Mouse (Mus musculus): ENCODE results near the gene P2rx1. TPM values are rescaled to one million over a fixed set of nuclear protein-coding genes. Genes with fewer than 3 reads are reported as not detected.
A peak's percentile ranks its signal among the peaks of the same experiment; 100 is the strongest.

The P2rx1 gene
- polyA plus RNA-seq, 1 experiment from 2014 or later: 0.97 TPM

GRCm38 (mm10) chr11:73006377-73006776 is 7.5 kb downstream of the P2rx1 start:
- TF ChIP-seq EP300 (optimal IDR thresholded peaks at IDR 0.05) (no peak), CTCF (IDR thresholded peaks at IDR 0.05; ENCODE audit: low read depth) (peak; percentile 91)
- no peak overlapping the region for H3K27ac ChIP-seq (replicated peaks)
- peak; percentile 51 for DNase-seq (ENCODE audit: low spot score)
- no peaks in the 10 kb centered on the region for H3K27me3 ChIP-seq (ENCODE audit: control insufficient read depth, insufficient read depth, low read length)
- H3K4me1 ChIP-seq (replicated peaks; ENCODE audit: control insufficient read depth, insufficient read depth): no peaks in the 10 kb centered on the region
- no peaks in the 10 kb centered on the region for H3K36me3 ChIP-seq (ENCODE audit: control insufficient read depth, insufficient read depth, low read length)
- H3K4me2 ChIP-seq (replicated peaks; ENCODE audit: low read depth): no peak overlapping the region
- peak; percentile 68 for ATAC-seq (ENCODE audit: low FRiP score, low TSS enrichment)
- 4% methylated on average over 2 of the region's 2 CpGs for WGBS
- H3K9ac ChIP-seq (ENCODE audit: low read length): no peak overlapping the region
- no peaks in the 10 kb centered on the region for H3K9me3 ChIP-seq (ENCODE audit: control insufficient read depth, low read length)
- no peak overlapping the region for H3K4me3 ChIP-seq (ENCODE audit: low read depth, low read length)

- H3K4me2 ChIP-seq (replicated peaks; ENCODE audit: low read depth): no peak overlapping the region
- ATAC-seq (ENCODE audit: low FRiP score, low TSS enrichment): no peak
- no peak overlapping the region for H3K4me3 ChIP-seq (ENCODE audit: low read depth, low read length)
- H3K9me3 ChIP-seq (ENCODE audit: control insufficient read depth, low read length): no peaks in the 10 kb centered on the region
- no peak for DNase-seq (ENCODE audit: low spot score)
- H3K36me3 ChIP-seq (ENCODE audit: control insufficient read depth, insufficient read depth, low read length): no peaks in the 10 kb centered on the region
- no peak overlapping the region for H3K27ac ChIP-seq (replicated peaks)
- WGBS: 61% methylated on average over 3 of the region's 3 CpGs
- TF ChIP-seq EP300 (optimal IDR thresholded peaks at IDR 0.05) (no peak), CTCF (IDR thresholded peaks at IDR 0.05; ENCODE audit: low read depth) (no peak)
- H3K9ac ChIP-seq (ENCODE audit: low read length): no peak overlapping the region
- H3K27me3 ChIP-seq (ENCODE audit: control insufficient read depth, insufficient read depth, low read length): no peaks in the 10 kb centered on the region
- no peaks in the 10 kb centered on the region for H3K4me1 ChIP-seq (replicated peaks; ENCODE audit: control insufficient read depth, insufficient read depth)
These were observed 8.2 kb downstream of the P2rx1 start for GRCm38 (mm10) chr11:73007113-73007512.

DNA sequence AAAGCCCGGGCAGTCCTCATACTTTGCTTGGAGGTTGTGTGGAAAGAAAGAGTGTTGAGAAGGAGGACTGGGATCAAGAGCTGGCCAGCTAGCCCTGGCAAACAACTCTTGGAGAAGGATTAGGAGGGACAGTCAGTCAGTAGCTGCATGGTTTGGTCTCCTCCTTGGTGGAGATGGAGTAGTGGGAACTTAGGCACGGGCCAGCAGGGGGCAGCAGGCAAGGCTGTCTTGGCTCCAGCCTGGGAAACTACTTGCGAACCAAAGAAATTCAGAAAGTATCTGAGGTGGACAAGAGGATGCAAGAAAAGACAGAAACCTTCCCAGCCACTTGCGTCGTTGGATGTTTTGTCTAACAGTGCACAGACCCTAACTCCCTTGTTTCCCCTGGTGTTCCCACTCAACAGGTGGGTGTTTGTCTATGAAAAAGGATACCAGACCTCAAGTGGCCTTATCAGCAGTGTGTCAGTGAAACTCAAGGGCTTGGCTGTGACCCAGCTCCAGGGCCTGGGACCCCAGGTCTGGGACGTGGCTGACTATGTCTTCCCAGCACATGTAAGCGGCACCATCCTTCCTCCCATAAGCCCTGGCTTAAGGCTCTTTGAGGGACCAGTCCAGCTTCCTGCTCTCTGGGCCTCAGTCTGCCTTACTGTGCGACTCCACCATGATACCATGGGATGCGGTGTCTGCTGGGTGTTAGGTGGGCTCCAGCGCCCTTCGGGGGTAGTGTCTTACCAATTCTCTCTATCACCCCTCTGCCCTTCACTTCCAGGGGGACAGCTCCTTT is 9.0 kb downstream of the P2rx1 start:
- no peak overlapping the region for H3K27ac ChIP-seq (replicated peaks)
- no peak overlapping the region for H3K9ac ChIP-seq (ENCODE audit: low read length)
- no peaks in the 10 kb centered on the region for H3K9me3 ChIP-seq (ENCODE audit: control insufficient read depth, low read length)
- no peak overlapping the region for H3K4me3 ChIP-seq (ENCODE audit: low read depth, low read length)
- no peaks in the 10 kb centered on the region for H3K36me3 ChIP-seq (ENCODE audit: control insufficient read depth, insufficient read depth, low read length)
- ATAC-seq (ENCODE audit: low FRiP score, low TSS enrichment): peak; percentile 57; the same call in 1 of the 2 replicates
- TF ChIP-seq EP300 (optimal IDR thresholded peaks at IDR 0.05) (no peak), CTCF (IDR thresholded peaks at IDR 0.05; ENCODE audit: low read depth) (peak; percentile 92)
- DNase-seq (ENCODE audit: low spot score): peak; percentile 69
- 55% methylated on average over 11 of the region's 11 CpGs for WGBS
- H3K4me1 ChIP-seq (replicated peaks; ENCODE audit: control insufficient read depth, insufficient read depth): no peaks in the 10 kb centered on the region
- no peak overlapping the region for H3K4me2 ChIP-seq (replicated peaks; ENCODE audit: low read depth)
- H3K27me3 ChIP-seq (ENCODE audit: control insufficient read depth, insufficient read depth, low read length): no peaks in the 10 kb centered on the region

DNA sequence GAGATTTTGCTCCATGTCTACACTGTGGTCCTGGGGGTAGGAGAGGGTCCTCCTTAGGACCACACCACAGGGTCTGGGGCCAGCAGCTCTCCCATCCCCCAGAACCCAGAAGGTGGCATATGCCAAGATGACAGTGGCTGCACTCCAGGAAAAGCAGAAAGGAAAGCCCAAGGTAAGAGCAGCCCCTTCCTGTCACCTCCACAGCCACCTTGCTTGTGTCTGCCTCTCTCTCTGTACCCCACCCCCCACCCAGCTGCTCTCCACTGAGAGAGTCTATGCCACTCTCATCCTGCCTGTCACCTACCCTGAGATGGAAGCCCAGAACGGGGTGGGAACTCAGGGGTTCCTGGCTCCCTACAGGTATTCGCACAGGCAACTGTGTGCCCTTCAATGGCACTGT is 9.9 kb downstream of the P2rx1 start:
- Histone ChIP-seq H3K9ac (ENCODE audit: low read length) (no peak overlapping the region), H3K27ac (replicated peaks) (no peak overlapping the region), H3K27me3 (ENCODE audit: control insufficient read depth, insufficient read depth, low read length) (no peaks in the 10 kb centered on the region), H3K4me1 (replicated peaks; ENCODE audit: control insufficient read depth, insufficient read depth) (no peaks in the 10 kb centered on the region), H3K4me2 (replicated peaks; ENCODE audit: low read depth) (no peak overlapping the region), H3K36me3 (ENCODE audit: control insufficient read depth, insufficient read depth, low read length) (no peaks in the 10 kb centered on the region), H3K9me3 (ENCODE audit: control insufficient read depth, low read length) (no peaks in the 10 kb centered on the region), H3K4me3 (ENCODE audit: low read depth, low read length) (no peak overlapping the region)
- DNase-seq (ENCODE audit: low spot score) (no peak), ATAC-seq (ENCODE audit: low FRiP score, low TSS enrichment) (no peak)
- WGBS: 71% methylated on average over 2 of the region's 2 CpGs
- no peak for TF ChIP-seq CTCF (IDR thresholded peaks at IDR 0.05; ENCODE audit: low read depth)
- no peak for TF ChIP-seq EP300 (optimal IDR thresholded peaks at IDR 0.05)

DNA sequence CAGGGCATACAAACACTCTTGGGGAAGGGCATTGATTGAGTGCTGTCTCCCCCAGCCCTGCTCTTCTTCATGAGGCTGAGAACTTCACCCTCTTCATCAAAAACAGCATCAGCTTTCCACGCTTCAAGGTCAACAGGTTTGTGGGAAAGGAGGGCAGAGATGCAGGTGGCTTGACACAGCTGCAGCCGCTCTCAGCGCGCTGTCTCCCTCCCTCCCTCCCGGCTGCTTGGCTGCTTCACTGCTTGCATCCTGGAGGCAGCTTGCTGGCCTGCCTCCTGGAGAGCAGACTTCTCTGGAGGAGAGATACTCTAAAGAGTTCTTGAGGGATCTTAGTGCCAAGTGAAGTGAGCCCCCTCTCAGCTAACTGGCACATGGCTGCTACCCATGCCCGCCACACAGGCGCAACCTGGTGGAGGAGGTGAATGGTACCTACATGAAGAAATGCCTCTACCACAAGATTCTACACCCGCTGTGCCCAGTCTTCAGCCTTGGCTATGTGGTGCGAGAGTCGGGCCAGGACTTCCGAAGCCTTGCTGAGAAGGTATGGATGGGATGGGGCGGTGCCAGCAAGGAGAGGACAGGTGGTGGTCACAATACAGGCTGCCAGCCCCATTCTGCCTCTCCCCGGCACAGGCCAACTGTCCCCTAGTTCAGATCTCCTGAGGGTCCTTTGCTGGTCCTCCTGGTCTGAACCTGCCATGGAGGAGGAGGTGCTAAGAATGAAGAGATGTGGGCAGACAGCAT is 10.8 kb downstream of the P2rx1 start:
- H3K4me1 ChIP-seq (replicated peaks; ENCODE audit: control insufficient read depth, insufficient read depth): no peaks in the 10 kb centered on the region
- no peak overlapping the region for H3K4me2 ChIP-seq (replicated peaks; ENCODE audit: low read depth)
- H3K36me3 ChIP-seq (ENCODE audit: control insufficient read depth, insufficient read depth, low read length): no peaks in the 10 kb centered on the region
- TF ChIP-seq CTCF (IDR thresholded peaks at IDR 0.05; ENCODE audit: low read depth): no peak
- no peak overlapping the region for H3K27ac ChIP-seq (replicated peaks)
- ATAC-seq (ENCODE audit: low FRiP score, low TSS enrichment) (no peak), DNase-seq (ENCODE audit: low spot score) (no peak)
- H3K9ac ChIP-seq (ENCODE audit: low read length): no peak overlapping the region
- H3K27me3 ChIP-seq (ENCODE audit: control insufficient read depth, insufficient read depth, low read length): no peaks in the 10 kb centered on the region
- no peaks in the 10 kb centered on the region for H3K9me3 ChIP-seq (ENCODE audit: control insufficient read depth, low read length)
- no peak overlapping the region for H3K4me3 ChIP-seq (ENCODE audit: low read depth, low read length)
- WGBS: 60% methylated on average over 13 of the region's 13 CpGs

- TF ChIP-seq EP300 (optimal IDR thresholded peaks at IDR 0.05): no peak
- no peak for TF ChIP-seq CTCF (IDR thresholded peaks at IDR 0.05; ENCODE audit: low read depth)
- WGBS: 62% methylated on average over 5 of the region's 5 CpGs
- ATAC-seq (ENCODE audit: low FRiP score, low TSS enrichment): no peak
- Histone ChIP-seq H3K27me3 (ENCODE audit: control insufficient read depth, insufficient read depth, low read length) (no peaks in the 10 kb centered on the region), H3K36me3 (ENCODE audit: control insufficient read depth, insufficient read depth, low read length) (no peaks in the 10 kb centered on the region), H3K9me3 (ENCODE audit: control insufficient read depth, low read length) (no peaks in the 10 kb centered on the region), H3K9ac (ENCODE audit: low read length) (no peak overlapping the region), H3K27ac (replicated peaks) (no peak overlapping the region), H3K4me1 (replicated peaks; ENCODE audit: control insufficient read depth, insufficient read depth) (0 out of 2 replicates have a peak, but pooled peaks cover 3% of the 10 kb centered on the region), H3K4me3 (ENCODE audit: low read depth, low read length) (no peak overlapping the region), H3K4me2 (replicated peaks; ENCODE audit: low read depth) (no peak overlapping the region)
- DNase-seq (ENCODE audit: low spot score): no peak
These were observed 15.1 kb downstream of the P2rx1 start for GRCm38 (mm10) chr11:73013981-73014380.

Measured in stomach, postnatal 0 days (tissue).